Mouse (Mus musculus): ENCODE data around the gene Dnajc14. TPM values are rescaled to one million over a fixed set of nuclear protein-coding genes. Genes with fewer than 3 reads are reported as not detected.
A peak's percentile ranks its signal among the peaks of the same experiment; 100 is the strongest.
"Not testable (repeated sequence)": the region's sequence is repeated elsewhere in the genome, so short reads cannot be mapped to it uniquely, and the experiment has no call there.

The Dnajc14 gene
- polyA plus RNA-seq, 1 experiment from 2014 or later = 49.6 TPM

DNA sequence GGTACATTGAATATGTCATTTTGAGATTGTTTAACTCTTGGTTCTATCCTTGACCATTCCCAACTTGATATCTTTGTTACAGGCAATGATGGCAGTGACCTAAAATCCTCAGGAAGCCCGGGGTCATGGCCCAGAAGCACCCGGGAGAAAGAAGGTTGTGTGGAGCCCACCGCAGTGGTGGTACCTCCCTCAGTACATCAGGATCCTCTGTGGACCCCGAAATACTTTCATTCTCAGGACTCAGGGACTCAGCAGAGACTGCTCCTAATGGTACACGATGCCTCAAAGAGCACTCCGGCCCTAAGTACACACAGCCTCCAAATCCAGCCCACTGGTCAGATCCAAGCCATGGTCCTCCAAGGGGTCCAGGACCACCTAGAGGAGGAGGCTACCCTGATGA is 2.2 kb downstream of the Dnajc14 start:
- no peaks in the 10 kb centered on the region for H3K9me3 ChIP-seq (ENCODE audit: control insufficient read depth, low read length)
- no peak overlapping the region for H3K27ac ChIP-seq (ENCODE audit: low read depth, low read length)
- H3K4me2 ChIP-seq (ENCODE audit: low read length) = peak overlapping the region; percentile 76
- ATAC-seq = no peak
- H3K36me3 ChIP-seq (ENCODE audit: control insufficient read depth, insufficient read depth, low read length) = no peaks in the 10 kb centered on the region
- WGBS = 57% methylated on average over 6 of the region's 6 CpGs
- no peaks in the 10 kb centered on the region for H3K27me3 ChIP-seq (replicated peaks; ENCODE audit: control insufficient read depth, insufficient read depth, low read length)
- peaks cover 44% of the 10 kb centered on the region for H3K4me1 ChIP-seq (ENCODE audit: control insufficient read depth, insufficient read depth, low read depth, low read length)
- H3K4me3 ChIP-seq (ENCODE audit: low read length) = peak overlapping the region; percentile 58
- peak overlapping the region; percentile 77 for H3K9ac ChIP-seq (ENCODE audit: low read depth, low read length)

DNA sequence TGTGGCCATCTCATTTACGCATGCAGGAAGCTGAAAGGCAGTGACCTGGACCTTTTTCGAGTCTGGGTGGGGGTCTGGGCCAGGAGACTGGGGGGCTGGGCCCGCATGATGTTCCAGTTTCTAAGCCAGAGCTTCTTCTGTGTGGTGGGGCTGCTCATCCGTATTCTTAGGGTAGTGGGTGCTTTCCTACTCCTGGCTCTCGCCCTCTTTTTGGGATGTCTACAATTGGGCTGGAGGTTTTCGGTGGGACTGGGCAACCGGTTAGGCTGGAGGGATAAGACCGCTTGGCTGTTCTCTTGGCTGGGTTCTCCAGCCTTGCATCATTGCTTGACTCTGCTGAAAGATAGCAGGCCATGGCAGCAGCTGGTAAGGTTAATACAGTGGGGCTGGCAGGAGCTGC is 3.2 kb downstream of the Dnajc14 start:
- Histone ChIP-seq H3K36me3 (ENCODE audit: control insufficient read depth, insufficient read depth, low read length) (no peaks in the 10 kb centered on the region), H3K27me3 (replicated peaks; ENCODE audit: control insufficient read depth, insufficient read depth, low read length) (no peaks in the 10 kb centered on the region), H3K27ac (ENCODE audit: low read depth, low read length) (no peak overlapping the region), H3K9me3 (ENCODE audit: control insufficient read depth, low read length) (no peaks in the 10 kb centered on the region), H3K9ac (ENCODE audit: low read depth, low read length) (0 out of 2 replicates have a peak overlapping the region, but pooled peaks have one; percentile 9), H3K4me2 (ENCODE audit: low read length) (peak overlapping the region; percentile 76), H3K4me3 (ENCODE audit: low read length) (peak overlapping the region; percentile 24), H3K4me1 (ENCODE audit: control insufficient read depth, insufficient read depth, low read depth, low read length) (peaks cover 44% of the 10 kb centered on the region)
- 93% methylated on average over 8 of the region's 8 CpGs for WGBS
- no peak for ATAC-seq

DNA sequence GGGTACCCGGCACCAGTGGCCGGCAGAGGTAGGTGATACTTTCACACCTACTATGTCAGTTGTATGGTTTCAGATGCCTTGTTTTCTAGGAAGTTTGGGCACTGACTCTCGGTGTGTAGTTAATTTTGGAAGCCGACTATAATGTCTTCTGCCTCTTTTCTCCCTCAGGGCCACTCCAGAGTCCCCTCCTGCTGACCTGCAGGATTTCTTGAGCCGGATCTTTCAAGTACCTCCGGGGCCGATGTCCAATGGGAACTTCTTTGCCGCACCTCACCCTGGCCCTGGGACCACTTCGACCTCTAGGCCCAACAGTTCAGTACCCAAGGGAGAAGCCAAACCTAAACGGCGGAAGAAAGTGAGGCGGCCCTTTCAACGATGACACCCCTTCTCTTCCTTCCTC is 13.2 kb downstream of the Dnajc14 start, which contains the start of gene Sarnp:
Gene Sarnp (plus strand): TSS at position 301 of the 400 bp plus-strand sequence.
- Histone ChIP-seq H3K27ac (ENCODE audit: low read depth, low read length) (no peak within 1 kb of the TSS), H3K4me1 (ENCODE audit: control insufficient read depth, insufficient read depth, low read depth, low read length) (peaks cover 3% of the 10 kb centered on the region), H3K9me3 (ENCODE audit: control insufficient read depth, low read length) (no peaks in the 10 kb centered on the region), H3K36me3 (ENCODE audit: control insufficient read depth, insufficient read depth, low read length) (peaks cover 37% of the 10 kb centered on the region), H3K27me3 (replicated peaks; ENCODE audit: control insufficient read depth, insufficient read depth, low read length) (no peaks in the 10 kb centered on the region), H3K4me2 (ENCODE audit: low read length) (no peak within 1 kb of the TSS), H3K4me3 (ENCODE audit: low read length) (no peak within 1 kb of the TSS), H3K9ac (ENCODE audit: low read depth, low read length) (no peak within 1 kb of the TSS)
- 95% methylated on average over 13 of the region's 13 CpGs for WGBS
- ATAC-seq = no peak

DNA sequence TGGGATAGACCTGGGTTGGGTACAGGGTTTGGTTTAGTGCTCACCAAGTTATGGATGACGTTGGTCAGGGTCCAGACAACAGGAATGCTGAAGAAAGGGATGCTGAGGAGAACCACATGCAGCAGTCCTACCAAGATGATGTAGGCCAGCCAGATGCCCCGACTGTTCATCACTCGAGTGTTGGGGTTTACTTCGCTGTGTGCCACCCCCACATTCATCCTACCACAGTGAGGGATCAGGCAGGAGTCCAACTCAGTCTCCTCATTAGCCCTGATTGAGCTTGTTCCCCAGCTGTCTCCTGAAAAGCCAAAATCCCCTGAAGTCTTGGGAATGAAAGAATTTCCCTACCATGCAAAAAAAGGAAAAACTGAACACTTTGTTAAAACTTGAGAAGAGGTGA is 16.4 kb downstream of the Dnajc14 start:
- H3K4me3 ChIP-seq (ENCODE audit: low read length) = no peak overlapping the region
- no peak for ATAC-seq

DNA sequence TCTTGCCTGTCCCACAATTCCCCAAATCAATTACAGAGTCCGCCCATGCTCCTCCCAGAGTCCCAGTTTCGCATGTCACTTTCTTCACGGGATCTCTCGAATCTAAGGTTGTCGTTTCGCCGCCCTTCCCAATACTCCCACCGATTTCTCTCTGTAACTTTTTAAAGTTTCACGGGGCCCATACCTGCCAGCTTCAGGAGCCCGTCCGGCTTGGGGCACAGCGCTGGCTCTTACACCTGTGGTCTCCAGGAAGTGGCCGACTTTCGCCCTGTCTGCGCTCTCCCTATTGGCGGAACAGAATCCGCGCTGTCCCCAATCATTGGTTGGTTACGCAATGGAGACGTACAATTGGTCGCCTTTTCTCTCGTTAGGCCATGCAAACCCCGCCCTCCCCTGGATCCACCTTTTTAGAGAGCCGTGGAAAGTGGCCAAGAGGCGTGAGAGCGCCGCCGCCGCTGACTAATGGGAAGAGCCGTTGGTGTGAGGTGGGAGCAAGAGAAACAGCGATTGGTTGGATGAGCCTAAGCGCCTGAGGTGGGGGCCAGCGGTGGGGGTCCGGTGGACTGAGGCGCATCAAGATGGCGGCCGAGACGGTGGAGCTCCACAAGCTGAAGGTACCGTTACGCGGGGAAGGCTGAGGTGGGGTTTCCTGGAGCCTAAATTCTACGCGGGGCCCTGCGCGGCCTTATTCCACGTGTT is 17.6 kb downstream of the Dnajc14 start, which contains the start of gene Ormdl2:
Gene Ormdl2 (minus strand): TSS at position 288 of the 699 bp plus-strand sequence.
- ATAC-seq = peak; percentile 100
- under 1% methylated on average over 46 of the region's 46 CpGs for WGBS
- Histone ChIP-seq H3K9ac (ENCODE audit: low read depth, low read length) (peak within 1 kb of the TSS; percentile 88), H3K9me3 (ENCODE audit: control insufficient read depth, low read length) (no peaks in the 10 kb centered on the region), H3K27ac (ENCODE audit: low read depth, low read length) (peak within 1 kb of the TSS; percentile 66), H3K4me1 (ENCODE audit: control insufficient read depth, insufficient read depth, low read depth, low read length) (peaks cover 12% of the 10 kb centered on the region), H3K4me2 (ENCODE audit: low read length) (peak within 1 kb of the TSS; percentile 90), H3K4me3 (ENCODE audit: low read length) (peak within 1 kb of the TSS; percentile 86), H3K27me3 (replicated peaks; ENCODE audit: control insufficient read depth, insufficient read depth, low read length) (no peaks in the 10 kb centered on the region), H3K36me3 (ENCODE audit: control insufficient read depth, insufficient read depth, low read length) (peaks cover 21% of the 10 kb centered on the region)

More for the DNA sequence above, 16.4 kb downstream of the Dnajc14 start:
- no peaks in the 10 kb centered on the region for H3K9me3 ChIP-seq (ENCODE audit: control insufficient read depth, low read length)
- 81% methylated on average over 4 of the region's 4 CpGs for WGBS
- H3K4me1 ChIP-seq (ENCODE audit: control insufficient read depth, insufficient read depth, low read depth, low read length) = peaks cover 12% of the 10 kb centered on the region
- H3K27me3 ChIP-seq (replicated peaks; ENCODE audit: control insufficient read depth, insufficient read depth, low read length) = no peaks in the 10 kb centered on the region
- no peak overlapping the region for H3K9ac ChIP-seq (ENCODE audit: low read depth, low read length)
- H3K27ac ChIP-seq (ENCODE audit: low read depth, low read length) = no peak overlapping the region
- peaks cover 27% of the 10 kb centered on the region for H3K36me3 ChIP-seq (ENCODE audit: control insufficient read depth, insufficient read depth, low read length)
- H3K4me2 ChIP-seq (ENCODE audit: low read length) = no peak overlapping the region

DNA sequence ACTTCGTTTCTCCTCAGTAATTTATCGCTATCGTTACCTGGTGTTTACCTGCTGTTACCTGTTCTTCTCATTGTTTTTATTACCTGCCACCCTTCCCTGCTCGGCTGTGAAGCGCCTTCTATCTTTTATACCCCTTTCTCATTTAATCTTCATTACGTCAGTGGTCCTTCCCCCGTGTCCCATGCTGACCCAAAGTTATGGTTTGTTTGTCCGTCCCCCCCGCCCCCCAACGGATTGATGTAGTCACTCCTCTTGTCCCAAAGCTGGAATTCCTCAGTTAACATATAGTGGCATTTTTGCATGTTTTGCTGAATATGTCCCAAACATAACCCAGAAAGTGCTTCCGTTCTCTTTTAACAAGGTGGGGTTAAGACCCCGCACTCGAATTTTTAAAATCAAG is 18.3 kb downstream of the Dnajc14 start:
- Histone ChIP-seq H3K36me3 (ENCODE audit: control insufficient read depth, insufficient read depth, low read length) (peaks cover 17% of the 10 kb centered on the region), H3K4me3 (ENCODE audit: low read length) (peak overlapping the region; percentile 86), H3K27me3 (replicated peaks; ENCODE audit: control insufficient read depth, insufficient read depth, low read length) (no peaks in the 10 kb centered on the region), H3K9ac (ENCODE audit: low read depth, low read length) (peak overlapping the region; percentile 88), H3K4me1 (ENCODE audit: control insufficient read depth, insufficient read depth, low read depth, low read length) (peaks cover 12% of the 10 kb centered on the region), H3K4me2 (ENCODE audit: low read length) (peak overlapping the region; percentile 90), H3K27ac (ENCODE audit: low read depth, low read length) (peak overlapping the region; percentile 66), H3K9me3 (ENCODE audit: control insufficient read depth, low read length) (no peaks in the 10 kb centered on the region)
- WGBS = 3% methylated on average over 13 of the region's 13 CpGs
- no peak for ATAC-seq

DNA sequence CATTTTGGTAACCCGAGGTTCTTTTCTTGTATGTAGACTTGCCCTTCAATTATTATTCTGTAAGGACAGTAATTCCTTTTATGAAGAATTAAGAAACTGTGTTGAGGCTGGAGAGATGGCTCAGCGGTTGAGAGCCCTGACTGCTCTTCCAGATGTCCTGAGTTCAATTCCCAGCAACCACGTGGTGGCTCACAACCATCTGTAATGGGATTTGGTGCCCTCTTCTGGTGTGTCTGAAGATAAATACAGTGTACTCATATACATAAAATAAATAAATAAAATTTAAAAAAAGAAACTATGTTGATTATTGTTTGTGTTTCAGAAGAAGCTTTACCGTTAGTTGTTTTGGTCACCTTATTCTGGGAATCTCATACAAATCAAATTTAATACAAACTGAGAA is 19.2 kb downstream of the Dnajc14 start:
- not testable (repeated sequence) for H3K9me3 ChIP-seq (ENCODE audit: control insufficient read depth, low read length); H3K36me3 ChIP-seq (ENCODE audit: control insufficient read depth, insufficient read depth, low read length); H3K27me3 ChIP-seq (replicated peaks; ENCODE audit: control insufficient read depth, insufficient read depth, low read length); H3K9ac ChIP-seq (ENCODE audit: low read depth, low read length); ATAC-seq; H3K4me3 ChIP-seq (ENCODE audit: low read length); H3K27ac ChIP-seq (ENCODE audit: low read depth, low read length)
- peaks cover 12% of the 10 kb centered on the region for H3K4me1 ChIP-seq (ENCODE audit: control insufficient read depth, insufficient read depth, low read depth, low read length)
- 81% methylated on average over 4 of the region's 4 CpGs for WGBS
- peak overlapping the region; percentile 90; the same call in 1 of the 2 replicates for H3K4me2 ChIP-seq (ENCODE audit: low read length)

DNA sequence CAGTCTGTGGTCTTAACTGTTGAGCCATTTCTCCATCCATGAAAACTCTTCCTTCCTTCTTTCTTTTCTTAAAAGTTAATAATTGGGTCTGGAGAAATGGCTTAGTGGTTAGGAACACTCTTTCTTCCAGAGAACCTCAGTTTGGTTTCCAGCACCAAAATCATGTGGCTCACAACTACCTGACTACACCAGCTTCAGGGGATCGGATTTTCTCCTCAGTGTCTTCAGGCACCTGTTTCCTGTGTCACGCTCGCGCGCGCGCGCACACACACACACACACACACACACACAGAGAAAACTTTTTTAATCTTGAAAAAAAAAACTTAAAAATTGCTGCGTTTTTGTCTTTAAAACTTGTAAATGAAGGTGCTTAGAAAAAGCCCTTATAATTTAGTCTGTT is 20.0 kb downstream of the Dnajc14 start:
- H3K36me3 ChIP-seq (ENCODE audit: control insufficient read depth, insufficient read depth, low read length) = peaks cover 5% of the 10 kb centered on the region
- H3K9ac ChIP-seq (ENCODE audit: low read depth, low read length) = no peak overlapping the region
- ATAC-seq = no peak
- no peak overlapping the region for H3K27ac ChIP-seq (ENCODE audit: low read depth, low read length)
- no peaks in the 10 kb centered on the region for H3K27me3 ChIP-seq (replicated peaks; ENCODE audit: control insufficient read depth, insufficient read depth, low read length)
- 98% methylated on average over 9 of the region's 9 CpGs for WGBS
- no peak overlapping the region for H3K4me3 ChIP-seq (ENCODE audit: low read length)
- peaks cover 12% of the 10 kb centered on the region for H3K4me1 ChIP-seq (ENCODE audit: control insufficient read depth, insufficient read depth, low read depth, low read length)
- H3K9me3 ChIP-seq (ENCODE audit: control insufficient read depth, low read length) = no peaks in the 10 kb centered on the region
- H3K4me2 ChIP-seq (ENCODE audit: low read length) = no peak overlapping the region

DNA sequence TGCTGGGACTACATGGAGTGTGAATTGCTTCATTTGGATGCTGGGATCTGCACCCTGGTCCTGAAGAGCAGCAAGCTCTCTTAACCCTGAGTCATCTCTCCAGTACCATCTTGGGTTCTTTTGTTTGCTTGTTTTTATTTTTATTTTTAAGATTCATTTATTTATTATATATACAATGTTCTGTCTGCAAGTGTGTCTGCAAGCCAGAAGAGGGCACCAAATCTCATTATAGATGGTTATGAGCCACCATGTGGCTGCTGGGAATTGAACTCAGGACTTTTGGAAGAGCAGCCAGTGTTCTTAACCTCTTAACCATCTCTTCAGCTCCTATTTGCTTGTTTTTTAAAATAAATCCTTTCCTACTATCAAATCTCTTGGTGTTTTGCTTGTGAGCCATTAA is 33.5 kb downstream of the Dnajc14 start:
- H3K4me2 ChIP-seq (ENCODE audit: low read length) = no peak overlapping the region
- H3K9ac ChIP-seq (ENCODE audit: low read depth, low read length) = no peak overlapping the region
- H3K4me1 ChIP-seq (ENCODE audit: control insufficient read depth, insufficient read depth, low read depth, low read length) = no peaks in the 10 kb centered on the region
- H3K27me3 ChIP-seq (replicated peaks; ENCODE audit: control insufficient read depth, insufficient read depth, low read length) = no peaks in the 10 kb centered on the region
- no peak for ATAC-seq
- H3K9me3 ChIP-seq (ENCODE audit: control insufficient read depth, low read length) = no peaks in the 10 kb centered on the region
- no peak overlapping the region for H3K27ac ChIP-seq (ENCODE audit: low read depth, low read length)
- peaks cover 26% of the 10 kb centered on the region for H3K36me3 ChIP-seq (ENCODE audit: control insufficient read depth, insufficient read depth, low read length)
- no peak overlapping the region for H3K4me3 ChIP-seq (ENCODE audit: low read length)

Measured in hindbrain, embryonic 16.5 days (tissue).